Mouse (Mus musculus) natural killer cell, adult 2 months (primary cell): ENCODE results near the gene Dbi.

ENCODE experiments used
- DNase-seq, 2 experiments: peaks; one replicate each; pipeline ENCODE4 v3.0.0; 2022; ENCODE audit warnings: low spot score in 2 of 2

Gene Dbi

GRCm38 (mm10) chr1:120120969-120121811 is at the start of gene Dbi, which contains the start of gene 3110009E18Rik:
Gene Dbi, minus strand, starts transcription at chr1:120121078.
Gene 3110009E18Rik, plus strand, starts transcription at chr1:120121187.
- peak; percentile 86 to 91 for DNase-seq

- no peak for DNase-seq
These were observed 49.4 kb upstream of the Dbi start for GRCm38 (mm10) chr1:120170307-120170706.

GRCm38 (mm10) chr1:120168674-120169073 is 47.8 kb upstream of the Dbi start:
- no peak for DNase-seq

- no peak for DNase-seq
These were observed 47.1 kb upstream of the Dbi start for GRCm38 (mm10) chr1:120168016-120168415.

- DNase-seq = peak in 1 of 2 experiments; percentile 24
These were observed 41.7 kb upstream of the Dbi start for GRCm38 (mm10) chr1:120162616-120163015.

- DNase-seq = no peak
These were observed 40.6 kb upstream of the Dbi start for GRCm38 (mm10) chr1:120161502-120161901.

- no peak for DNase-seq
These were observed 37.7 kb upstream of the Dbi start for GRCm38 (mm10) chr1:120158474-120159127.

GRCm38 (mm10) chr1:120155325-120155724 is 34.4 kb upstream of the Dbi start:
- peak in 1 of 2 experiments; percentile 30 for DNase-seq

- DNase-seq = peak; percentile 5 to 33
These were observed 33.4 kb upstream of the Dbi start for GRCm38 (mm10) chr1:120154232-120154631.

GRCm38 (mm10) chr1:120146994-120147393 is 26.1 kb upstream of the Dbi start:
- no peak for DNase-seq

GRCm38 (mm10) chr1:120145527-120146216 is 24.8 kb upstream of the Dbi start:
- DNase-seq = no peak

- no peak for DNase-seq
These were observed 21.7 kb upstream of the Dbi start for GRCm38 (mm10) chr1:120142551-120142950.

GRCm38 (mm10) chr1:120140144-120140693 is 19.3 kb upstream of the Dbi start:
- DNase-seq = no peak

- no peak for DNase-seq
These were observed 18.2 kb upstream of the Dbi start for GRCm38 (mm10) chr1:120138923-120139540.

- DNase-seq = no peak
These were observed 15.3 kb upstream of the Dbi start for GRCm38 (mm10) chr1:120135934-120136786.

- no peak for DNase-seq
These were observed 11.5 kb upstream of the Dbi start for GRCm38 (mm10) chr1:120132376-120132775.

GRCm38 (mm10) chr1:120126318-120126717 is 5.4 kb upstream of the Dbi start:
- no peak for DNase-seq

- DNase-seq = no peak
These were observed 4.6 kb upstream of the Dbi start for GRCm38 (mm10) chr1:120125471-120125870.

- DNase-seq = no peak
These were observed 4.0 kb upstream of the Dbi start for GRCm38 (mm10) chr1:120124839-120125238.

GRCm38 (mm10) chr1:120122634-120123383 is 1.9 kb upstream of the Dbi start:
- DNase-seq = no peak
